Mouse (Mus musculus) liver, embryonic 18 days (tissue): ENCODE data around the gene Pdhx. TPM values are rescaled to one million over a fixed set of nuclear protein-coding genes. Genes with fewer than 3 reads are reported as not detected.

Experiments used
- polyA plus RNA-seq: library from polyadenylated mRNA; depleted of rRNA; stranded (reverse); fragments of >200 nt; gene quantifications from 2 replicates; pipeline ENCODE4 v1.2.3, GENCODE M21; 2012; rRNA removed

Gene Pdhx
- 15.6 and 17.0 TPM in 2 replicates for polyA plus RNA-seq

DNA sequence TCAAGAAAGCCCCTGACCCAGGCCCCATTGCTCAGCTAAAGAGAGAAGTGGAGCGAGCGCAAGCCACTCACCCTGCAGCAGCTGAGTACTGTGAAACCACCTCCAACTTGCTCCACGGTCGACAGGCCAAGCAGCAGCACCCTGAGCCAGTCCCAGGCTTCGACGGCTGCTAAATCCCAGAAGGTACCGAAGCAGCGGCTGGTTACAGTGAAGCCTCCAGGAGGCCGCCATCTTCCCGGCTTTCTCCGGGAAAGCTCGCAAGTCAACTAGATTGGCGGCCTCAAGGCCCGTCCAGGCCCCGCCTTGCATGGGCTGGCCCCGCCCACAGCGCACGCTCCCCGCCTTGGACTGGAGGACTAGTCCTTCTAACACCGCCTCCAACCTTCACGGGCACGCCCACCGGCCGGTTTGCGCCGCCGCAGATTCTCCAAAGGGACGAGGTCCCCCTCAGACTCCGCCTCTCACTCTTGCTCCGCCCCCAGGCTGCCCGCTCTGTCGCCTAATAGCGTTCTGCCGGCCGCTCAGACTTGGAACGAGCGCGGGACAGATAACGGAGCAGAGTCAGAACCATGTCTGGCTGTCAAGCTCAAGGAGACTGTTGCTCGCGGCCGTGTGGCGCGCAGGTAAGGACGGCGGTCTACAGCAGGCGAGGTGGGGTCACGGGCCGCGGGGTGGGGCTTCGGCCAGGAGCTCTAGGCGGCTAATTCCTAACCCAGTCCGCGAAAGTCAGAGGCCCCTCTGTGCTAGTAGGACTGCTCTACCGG, at the start of gene Pdhx, which contains the start of gene Apip:
Gene Pdhx (minus strand): TSS at position 295 of the 764 bp plus-strand sequence.
Gene Apip (plus strand): TSS at position 457 of the 764 bp plus-strand sequence.

Other genes with a start within 250 kb of the Pdhx start
- 11.1 and 12.3 TPM in 2 replicates for gene Cd44, start 171.8 kb downstream of the Pdhx start, polyA plus RNA-seq
- gene Apip, start 162 bp upstream of the Pdhx start, polyA plus RNA-seq: 16.5 and 18.2 TPM in 2 replicates
- 0.39 and 0.50 TPM in 2 replicates for gene Ehf, start 229.8 kb upstream of the Pdhx start, polyA plus RNA-seq